8 mouse cellular contexts compared by ENCODE assay signal in the genomic region with DNA sequence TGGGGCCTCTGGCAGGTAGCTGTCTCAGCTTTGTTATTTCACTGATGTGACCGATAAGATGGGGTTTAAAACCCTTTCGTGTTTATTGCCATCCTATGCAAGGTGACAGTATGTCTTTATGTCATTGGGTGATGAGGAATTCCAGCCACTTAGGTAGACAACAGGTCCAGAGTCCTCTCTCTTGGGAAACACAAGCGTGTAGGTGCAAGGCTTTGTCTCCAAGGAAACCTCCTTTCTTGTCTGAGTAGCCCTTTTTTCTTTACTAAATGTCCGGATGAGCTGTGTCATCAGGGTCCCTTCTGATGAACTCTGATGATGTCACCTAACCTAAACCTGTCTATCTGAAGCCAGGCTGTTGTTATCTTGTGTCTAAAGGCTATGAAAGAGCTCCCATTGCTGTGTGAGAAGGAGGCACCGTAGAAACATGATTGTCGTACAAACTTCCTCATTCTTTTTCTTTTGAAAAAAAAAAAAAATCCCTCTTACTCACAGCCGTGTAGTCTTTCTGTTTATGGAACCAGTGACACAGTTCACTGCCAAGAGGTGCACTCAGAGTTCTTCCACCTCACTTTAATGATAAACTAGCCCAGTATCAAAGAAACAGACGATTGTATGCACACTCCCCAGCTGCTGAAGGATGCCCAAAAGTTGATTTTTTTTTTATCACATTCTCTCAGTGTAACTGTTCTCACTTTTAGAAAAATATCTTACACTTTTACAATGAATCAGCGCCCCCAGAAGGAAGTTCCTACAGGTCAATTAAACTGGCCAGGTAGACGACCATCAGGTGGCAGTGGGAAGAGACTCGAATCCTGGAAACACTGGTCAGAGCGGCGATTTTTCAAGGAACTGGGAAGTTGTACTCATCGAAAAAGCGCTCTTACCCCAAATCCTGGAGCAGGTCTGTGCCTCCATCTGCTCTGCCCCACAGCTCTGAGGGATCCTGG. TPM values are rescaled to one million over a fixed set of nuclear protein-coding genes. Genes with fewer than 3 reads are reported as not detected.
DNase-seq lines count a peak whose midpoint lies in the region; ATAC-seq and TF ChIP-seq lines count a peak whose summit lies in the region.

No protein-coding gene starts in this region.

- H3K9ac ChIP-seq in kidney, postnatal 0 days (ENCODE audit: low read depth, low read length) = peak overlapping the region; percentile 69
- peak overlapping the region; percentile 80 for H3K9ac ChIP-seq in heart, embryonic 16.5 days (ENCODE audit: low read length)

- no peak for ATAC-seq in kidney, postnatal 0 days (replicated peaks; ENCODE audit: low FRiP score, low read depth)
- no peak; the same call in 1 of the 2 replicates for ATAC-seq in heart, embryonic 16.5 days (replicated peaks; ENCODE audit: extremely low read depth, insufficient read depth, low FRiP score)

- H3K4me1 ChIP-seq in kidney, postnatal 0 days (replicated peaks; ENCODE audit: insufficient read depth, low read length) = no peaks in the 10 kb centered on the region; the same call in 1 of the 2 replicates
- peaks cover 19% of the 10 kb centered on the region for H3K4me1 ChIP-seq in heart, embryonic 16.5 days (ENCODE audit: control insufficient read depth, insufficient read depth, low read length)

- peaks cover 42% of the 10 kb centered on the region for H3K79me2 ChIP-seq in macrophage (ENCODE audit: inconsistent target)

- no peaks in the 10 kb centered on the region for H3K9me3 ChIP-seq in kidney, postnatal 0 days (replicated peaks; ENCODE audit: low read length)
- H3K9me3 ChIP-seq in heart, embryonic 16.5 days (replicated peaks; ENCODE audit: control insufficient read depth, low read length) = no peaks in the 10 kb centered on the region

- DNase-seq in kidney, postnatal 0 days (ENCODE audit: low spot score) = peak; percentile 41
- no peak for DNase-seq in kidney, postnatal 14 days
- peak; percentile 45 for DNase-seq in T-cell, adult 2 months (ENCODE audit: low spot score)
- no peak for DNase-seq in right cerebral cortex, adult 2 months (ENCODE audit: low spot score in 2 of 2)
- no peak for DNase-seq in urinary bladder, postnatal 4 days (ENCODE audit: low spot score in 2 of 2)
- no peak for DNase-seq in gastrocnemius, adult 18-20 months (ENCODE audit: low spot score)

- H3K4me3 ChIP-seq in kidney, postnatal 0 days (replicated peaks; ENCODE audit: low read depth, low read length) = peak overlapping the region; percentile 53
- peak overlapping the region; percentile 63 for H3K4me3 ChIP-seq in heart, embryonic 16.5 days (ENCODE audit: low read length)
- H3K4me3 ChIP-seq in macrophage (ENCODE audit: inconsistent target) = peak overlapping the region; percentile 77

- peak overlapping the region; percentile 85 for H3K4me2 ChIP-seq in kidney, postnatal 0 days (ENCODE audit: low read length)
- H3K4me2 ChIP-seq in heart, embryonic 16.5 days (ENCODE audit: low read depth, low read length) = peak overlapping the region; percentile 77

- 17% methylated on average over 15 of the region's 15 CpGs for WGBS in kidney, postnatal 0 days
- 13% methylated on average over 15 of the region's 15 CpGs for WGBS in heart, embryonic 16.5 days
- under 1% methylated on average over 15 of the region's 15 CpGs for WGBS in macrophage (ENCODE audit: missing documents)

- H3K27ac ChIP-seq in kidney, postnatal 0 days = peak overlapping the region; percentile 72
- peak overlapping the region; percentile 70 for H3K27ac ChIP-seq in heart, embryonic 16.5 days (ENCODE audit: low read length)
- peak overlapping the region; percentile 77 for H3K27ac ChIP-seq in macrophage

- no peaks in the 10 kb centered on the region for H3K36me3 ChIP-seq in kidney, postnatal 0 days (ENCODE audit: insufficient read depth, low read length)
- no peaks in the 10 kb centered on the region for H3K36me3 ChIP-seq in heart, embryonic 16.5 days (ENCODE audit: control insufficient read depth, insufficient read depth)
- no peaks in the 10 kb centered on the region for H3K36me3 ChIP-seq in macrophage (ENCODE audit: inconsistent target)

- no peaks in the 10 kb centered on the region for H3K27me3 ChIP-seq in kidney, postnatal 0 days (ENCODE audit: insufficient read depth, low read length)
- no peaks in the 10 kb centered on the region for H3K27me3 ChIP-seq in heart, embryonic 16.5 days (ENCODE audit: control insufficient read depth, insufficient read depth, low read length)

- no peak for TF ChIP-seq CTCF in kidney, postnatal 0 days (IDR thresholded peaks at IDR 0.05; ENCODE audit: low read depth)

RNA-seq across cellular contexts. Expression of a gene that starts 0.6 kb away (rescaled TPM):
- polyA plus RNA-seq in kidney, postnatal 0 days (2015; fragmentation: Nextera tagmentation; extraction: Ambion mirVana) = 8.1 and 8.2 TPM in 2 replicates
- 17.3 and 22.8 TPM in 2 replicates for polyA plus RNA-seq in heart, embryonic 16.5 days (2015; fragmentation: Nextera tagmentation; extraction: Ambion mirVana)
- 10 to 100 TPM in 24 of 26 experiments, 1 to 10 TPM in 2; 9.6 to 52.6 (median 33.1) TPM for total RNA-seq in macrophage (2018; cell fraction: chromatin; rRNA removed)
- 10 to 100 TPM in 21 of 26 experiments, 1 to 10 TPM in 5; 4.9 to 24.0 (median 13.2) TPM for total RNA-seq in macrophage (2018; cell fraction: cytosol; rRNA removed)
- total RNA-seq in macrophage (2018; cell fraction: nucleus; rRNA removed) = 10 to 100 TPM; 15.7 to 47.2 (median 25.4) TPM
- polyA plus RNA-seq in macrophage (2018) = 10.8 to 14.3 TPM (median 10.8 TPM) in 3 replicates
- 1 to 10 TPM; 1.7 to 3.7 TPM for total RNA-seq in gastrocnemius, adult 18-20 months (2021)

Comparison
In these comparisons a context has a peak if more than half of its experiments do, and no peak if none do; other contexts are left out.
1. DNase-seq: peak in kidney, postnatal 0 days (single experiment) and T-cell, adult 2 months (single experiment); none in kidney, postnatal 14 days (single experiment), right cerebral cortex, adult 2 months (0 of 2), urinary bladder, postnatal 4 days (0 of 2) and gastrocnemius, adult 18-20 months (single experiment).
2. Peak in every context shown above with its lines, with median percentiles within 50 percentile points of each other: H3K27ac ChIP-seq and H3K4me3 ChIP-seq.